Mouse (Mus musculus) cerebellum, postnatal 14 days (tissue): Measurements from ENCODE around the gene Ctu2.

Source experiments
- DNase-seq, 2 experiments: peaks; one replicate each; pipeline ENCODE4 v3.0.0; 2021; ENCODE audit warnings: mixed read lengths in 2 of 2

The Ctu2 gene

DNA sequence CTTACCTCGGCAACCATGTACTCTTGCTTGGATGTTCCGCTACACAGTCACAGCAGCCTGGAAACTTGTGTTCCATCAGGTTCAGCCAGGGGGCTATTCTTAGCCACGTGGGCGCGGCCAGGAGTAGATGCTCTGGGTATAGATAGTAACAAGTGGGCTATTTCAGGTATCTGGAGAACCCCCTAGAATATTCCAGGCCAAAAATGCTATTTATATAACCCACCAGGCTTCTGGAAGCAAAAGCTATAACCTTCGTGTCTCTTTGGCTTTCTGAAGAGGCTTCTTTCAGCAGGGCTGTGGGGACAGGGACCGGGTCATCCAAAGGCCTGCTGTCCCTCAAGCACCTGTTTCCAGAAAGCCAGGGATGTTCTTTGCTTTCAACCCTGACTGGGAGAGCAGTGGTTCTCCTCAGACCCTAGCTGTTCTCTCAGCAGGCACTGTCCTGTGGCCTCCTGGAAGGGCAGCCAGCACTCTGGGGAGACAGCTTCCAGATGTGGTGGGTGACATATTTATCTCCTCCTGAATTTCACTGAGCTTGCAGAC is 24.7 kb upstream of the Ctu2 start:
- DNase-seq = no peak

- DNase-seq = no peak
Measured at GRCm38 (mm10) chr8:122452154-122452553, 23.8 kb upstream of the Ctu2 start.

GRCm38 (mm10) chr8:122454409-122454808 is 21.5 kb upstream of the Ctu2 start:
- DNase-seq = no peak

DNA sequence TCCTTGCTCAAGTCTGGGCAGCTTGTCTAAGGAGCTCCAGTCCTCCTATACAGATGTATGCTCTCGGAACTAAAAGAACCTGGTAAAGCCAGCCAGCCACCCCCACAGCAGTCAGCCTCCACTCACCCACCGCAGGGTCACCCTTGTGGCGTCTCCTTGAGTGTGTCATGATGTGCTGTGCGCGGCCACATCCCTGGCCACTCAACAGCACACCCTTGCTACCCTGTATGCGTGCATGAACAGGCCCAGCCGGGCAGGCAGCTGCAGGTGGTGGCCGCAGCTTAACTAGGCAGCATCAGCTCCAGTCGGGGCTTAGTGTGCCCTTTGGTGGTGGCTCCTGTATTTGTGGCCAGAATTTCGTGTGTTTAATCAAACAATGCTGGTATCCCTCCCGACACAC is 18.8 kb upstream of the Ctu2 start:
- DNase-seq = no peak

DNA sequence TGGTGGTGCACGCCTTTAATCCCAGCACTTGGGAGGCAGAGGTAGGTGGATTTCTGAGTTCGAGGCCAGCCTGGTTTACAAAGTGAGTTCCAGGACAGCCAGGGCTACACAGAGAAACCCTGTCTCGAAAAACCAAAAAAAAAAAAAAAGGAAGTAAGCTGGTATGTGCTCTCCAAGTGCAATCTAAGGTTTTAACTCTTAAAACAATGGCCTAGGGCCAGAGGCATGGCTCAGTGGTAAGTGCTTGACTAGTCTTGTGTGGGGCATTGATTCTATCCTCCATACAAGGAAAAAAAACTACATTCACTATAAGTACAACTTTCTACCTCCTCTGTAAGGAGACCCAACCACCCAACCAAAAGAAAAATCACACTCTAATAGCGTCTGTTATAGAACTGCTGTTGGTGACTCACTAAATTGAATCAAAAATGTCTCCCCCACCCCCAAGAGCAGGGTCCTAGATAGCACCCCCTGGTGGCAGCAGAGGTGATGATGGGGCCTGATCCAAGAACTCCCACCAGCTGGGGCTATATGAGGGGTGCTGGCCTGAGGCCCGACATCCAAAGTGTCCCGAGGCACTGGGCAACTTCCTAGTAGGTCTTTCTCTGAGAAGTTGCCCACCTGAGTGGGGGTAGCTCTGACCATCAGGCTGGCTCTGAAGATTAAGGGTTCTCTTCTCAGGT is 16.6 kb upstream of the Ctu2 start:
- peak; percentile 35 to 63 for DNase-seq

GRCm38 (mm10) chr8:122459990-122460389 is 16.0 kb upstream of the Ctu2 start:
- DNase-seq = no peak

- DNase-seq = peak; percentile 69 to 72
Measured at GRCm38 (mm10) chr8:122460524-122461472, 15.1 kb upstream of the Ctu2 start, which contains the start of gene Snai3. TSS of gene Snai3 (minus strand) at chr8:122460733.

GRCm38 (mm10) chr8:122461473-122462148 is 14.3 kb upstream of the Ctu2 start:
- no peak for DNase-seq

DNA sequence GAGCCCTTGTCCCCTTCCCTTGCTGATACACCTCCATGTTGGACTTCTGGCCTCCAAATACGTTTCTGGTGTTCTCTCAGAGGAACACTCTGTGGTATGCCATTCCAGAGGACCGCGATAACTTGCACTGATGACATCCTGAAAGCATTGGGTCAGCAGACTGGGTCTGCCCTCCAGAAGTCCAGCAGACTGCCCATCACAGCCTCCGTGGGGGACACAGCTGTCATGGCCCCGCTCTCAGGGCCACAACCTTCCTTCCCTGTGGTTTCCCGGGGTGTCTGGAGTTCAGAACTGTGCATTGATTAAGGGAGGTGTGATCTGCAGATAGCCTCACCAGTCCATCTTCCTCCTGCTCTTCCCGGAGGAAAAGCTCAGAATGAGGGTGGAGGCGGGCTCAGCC is 13.4 kb upstream of the Ctu2 start:
- no peak for DNase-seq

DNA sequence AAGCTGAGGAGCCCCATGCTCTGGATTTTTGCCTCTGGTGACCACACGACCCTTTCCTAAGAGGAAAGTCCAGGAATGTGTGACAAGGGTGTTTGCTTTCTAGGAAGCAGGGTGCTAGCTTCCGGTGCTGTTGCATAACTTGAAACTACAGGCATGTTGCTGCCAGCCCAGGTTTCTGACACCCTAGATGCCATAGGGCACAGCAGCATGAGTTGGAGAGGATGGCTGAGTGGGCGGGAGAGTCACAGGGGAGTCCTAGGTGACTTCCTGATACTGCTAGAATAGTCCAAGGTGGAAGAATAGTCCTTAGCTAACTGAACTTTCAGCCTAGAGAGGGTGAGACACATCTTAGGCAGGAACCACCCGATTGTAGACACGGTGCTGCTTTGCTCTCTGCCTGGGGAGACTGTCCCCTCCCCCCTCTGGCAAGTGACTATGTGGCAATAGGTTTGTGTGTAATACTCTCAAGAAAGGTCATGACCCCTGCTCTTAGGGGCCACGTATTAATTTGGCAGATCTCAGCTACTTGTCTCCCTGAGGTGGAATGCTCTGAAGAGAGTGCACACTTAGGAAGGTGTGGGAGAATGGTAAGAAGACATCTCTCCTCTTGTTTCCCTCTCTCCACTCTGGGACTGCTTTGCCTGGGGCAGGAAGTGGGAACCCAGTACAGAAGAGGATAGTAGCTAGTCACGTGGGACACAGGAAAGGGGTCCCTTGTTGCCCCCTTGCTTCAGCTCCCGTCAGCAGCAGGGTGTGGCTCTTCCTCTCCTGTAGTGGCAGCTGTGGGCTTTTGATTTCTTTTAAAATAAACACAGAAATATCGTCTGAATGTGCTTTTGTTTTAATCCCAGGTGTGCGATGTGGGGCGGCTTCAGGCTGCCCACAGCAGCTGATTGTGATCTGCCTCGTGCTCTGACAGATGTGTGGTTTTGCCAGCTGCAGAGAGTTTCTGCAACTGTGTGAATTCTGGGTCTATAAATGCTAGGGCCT is 12.0 kb upstream of the Ctu2 start:
- no peak for DNase-seq

DNA sequence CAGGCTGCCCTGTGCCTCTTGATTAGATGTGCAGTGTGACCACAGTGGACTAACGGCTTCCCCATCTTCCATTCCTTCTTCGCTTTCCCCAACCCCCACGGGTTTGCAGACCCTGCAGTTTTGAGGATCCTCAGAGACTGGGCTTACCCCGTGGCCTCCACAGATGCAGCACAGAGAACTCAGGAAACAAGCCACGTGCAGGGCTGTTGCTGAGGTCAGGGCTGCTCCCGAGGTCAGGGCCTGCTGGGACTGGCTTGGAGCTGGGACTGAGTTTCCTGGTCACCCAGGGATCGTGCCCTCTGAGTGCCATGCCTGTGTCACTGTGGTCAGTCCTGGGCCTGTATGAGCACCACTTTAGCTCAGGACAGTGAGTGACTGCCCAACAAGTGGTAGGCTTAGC is 11.0 kb upstream of the Ctu2 start:
- DNase-seq = no peak

- DNase-seq = no peak
Measured at GRCm38 (mm10) chr8:122467816-122468215, 8.1 kb upstream of the Ctu2 start.

DNA sequence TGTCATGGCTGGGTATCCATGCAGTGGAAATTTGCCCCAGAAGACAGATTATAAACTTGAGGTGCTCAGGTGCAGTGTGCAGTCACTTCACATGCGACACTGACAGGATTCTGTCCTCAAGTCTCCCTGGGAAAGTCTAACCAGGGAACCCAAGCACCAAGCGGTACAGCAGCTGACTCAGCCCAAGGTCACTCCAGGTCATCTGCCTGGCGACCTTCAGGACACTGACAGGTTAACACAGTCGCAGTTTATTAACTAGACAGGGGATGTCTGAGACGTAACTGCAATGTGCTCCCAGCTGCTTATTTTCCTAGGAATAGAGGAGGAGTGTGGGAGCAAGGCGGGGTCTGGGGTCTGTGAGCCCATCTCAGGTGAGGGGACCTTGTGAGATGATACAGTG is 6.5 kb upstream of the Ctu2 start:
- DNase-seq = no peak

DNA sequence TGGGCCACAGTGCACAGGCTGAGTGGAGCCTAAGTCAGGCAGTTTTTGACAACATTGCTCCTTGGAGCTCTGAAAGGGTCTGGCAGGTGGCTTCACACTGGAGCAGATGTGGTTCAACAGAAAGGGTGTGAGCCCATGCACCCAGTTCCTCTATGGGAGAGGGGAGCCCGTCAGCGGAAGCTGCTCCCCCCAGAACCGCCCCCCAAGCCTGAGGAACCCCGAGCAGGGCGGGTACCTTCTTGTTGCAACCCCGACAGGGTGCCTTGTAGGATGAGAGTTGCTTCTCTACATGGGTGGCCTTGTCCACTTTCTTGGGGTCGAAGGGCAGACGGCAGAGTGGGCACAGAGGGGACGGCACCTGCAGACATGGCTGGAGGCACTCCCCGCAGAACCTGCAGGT is 6.0 kb upstream of the Ctu2 start:
- DNase-seq = no peak

- DNase-seq = no peak
Measured at GRCm38 (mm10) chr8:122470691-122471090, 5.3 kb upstream of the Ctu2 start.

DNA sequence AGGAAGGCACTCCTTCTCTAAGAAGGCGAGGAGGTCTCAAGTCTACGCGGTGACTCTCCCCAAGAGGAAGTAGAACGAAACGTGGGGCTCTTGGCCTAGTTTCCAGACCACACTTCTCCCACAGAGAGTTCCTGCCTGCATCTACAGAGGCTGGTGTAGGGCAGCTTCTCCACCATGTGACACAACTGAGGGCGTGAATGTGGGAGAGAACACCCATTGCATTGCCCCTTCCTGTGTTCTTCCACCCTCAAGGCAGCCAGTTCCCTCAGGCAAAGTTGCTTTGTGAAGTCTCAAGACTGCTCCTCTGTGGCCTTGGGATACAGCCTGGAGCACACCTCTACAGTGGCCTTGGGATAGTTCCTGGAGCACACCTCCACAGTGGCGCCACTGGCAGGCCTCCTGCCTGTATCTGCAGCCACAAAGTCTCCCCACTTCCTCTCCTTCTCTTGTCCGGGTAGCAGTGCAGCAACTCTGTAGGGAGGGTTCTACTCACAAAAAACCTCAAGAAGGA is 2.0 kb upstream of the Ctu2 start:
- no peak for DNase-seq

GRCm38 (mm10) chr8:122474951-122475560 is 887 bp upstream of the Ctu2 start:
- DNase-seq = peak; percentile 53 to 71

GRCm38 (mm10) chr8:122482448-122482847 is 6.5 kb downstream of the Ctu2 start:
- no peak for DNase-seq

GRCm38 (mm10) chr8:122483877-122484276 is 7.9 kb downstream of the Ctu2 start:
- no peak for DNase-seq

GRCm38 (mm10) chr8:122484831-122485230 is 8.9 kb downstream of the Ctu2 start:
- DNase-seq = no peak

DNA sequence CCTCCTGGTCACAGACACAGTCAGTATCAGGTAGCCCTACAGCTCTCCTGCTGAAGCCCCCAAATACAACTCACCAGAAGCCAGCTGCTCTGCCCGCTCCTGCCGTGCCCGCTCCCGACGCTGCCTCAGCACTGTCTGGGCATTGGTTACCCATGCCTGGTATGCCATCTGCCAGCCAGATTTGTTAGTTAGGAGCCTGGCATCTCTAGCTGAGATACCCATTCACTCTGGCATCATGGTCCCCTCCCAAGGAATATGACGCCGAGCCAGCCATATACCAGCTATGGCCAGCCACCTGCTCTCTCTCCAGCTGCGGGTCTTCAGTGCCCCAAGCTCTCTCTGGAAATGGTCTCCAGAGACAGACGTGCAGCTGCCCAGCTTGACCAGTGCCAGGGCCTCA is 12.4 kb downstream of the Ctu2 start:
- DNase-seq = peak; percentile 71 to 75
